Mouse (Mus musculus): ENCODE results near the gene Cnot2. TPM values are rescaled to one million over a fixed set of nuclear protein-coding genes. Genes with fewer than 3 reads are reported as not detected.

Gene Cnot2
- polyA plus RNA-seq (2021; fragmentation: Nextera tagmentation), result 60.5 and 63.1 TPM in 2 replicates
- long read RNA-seq, experiment 1, transcript Cnot2-210 (15 exons, 2,693 nt), result minor isoform, 5 of 142 reads
- long read RNA-seq, experiment 1, transcript Cnot2-213 (16 exons, 2,120 nt), result minor isoform, 6 of 142 reads
- long read RNA-seq, experiment 1, transcript Cnot2-203 (16 exons, 2,800 nt), result major isoform, 24 of 142 reads
- long read RNA-seq, experiment 1, partial matches to known transcripts, result 27 of 142 reads
- long read RNA-seq, experiment 1, other reads (novel, unspliced or antisense), result 78 of 142 reads
- long read RNA-seq, experiment 2, transcript Cnot2-212 (17 exons, 2,955 nt), result minor isoform, 14 of 534 reads
- long read RNA-seq, experiment 2, transcript Cnot2-203 (16 exons, 2,800 nt), result major isoform, 112 of 534 reads
- long read RNA-seq, experiment 2, transcript Cnot2-213 (16 exons, 2,120 nt), result minor isoform, 31 of 534 reads
- long read RNA-seq, experiment 2, transcript Cnot2-210 (15 exons, 2,693 nt), result minor isoform, 32 of 534 reads
- long read RNA-seq, experiment 2, partial matches to known transcripts, result 23 of 534 reads
- long read RNA-seq, experiment 2, other reads (novel, unspliced or antisense), result 316 of 534 reads

GRCm38 (mm10) chr10:116581369-116581718 lies at the start of gene Cnot2:
Cnot2 (minus strand) TSS chr10:116581511.

GRCm38 (mm10) chr10:116473759-116474549 lies 107.4 kb downstream of the Cnot2 start, which contains the start of gene Kcnmb4:
Kcnmb4 (minus strand) TSS chr10:116473878.

Small RNA genes lying within 50 kb of the gene (microRNA-seq; reads per million reads assigned to microRNA genes)
- not detected for gene Gm25190

Other genes with a start within 250 kb of the Cnot2 start
- 12.4 and 13.7 TPM in 2 replicates for gene Kcnmb4, start 107.6 kb downstream of the Cnot2 start, polyA plus RNA-seq (2021; fragmentation: Nextera tagmentation)

Data from layer of hippocampus, adult 6 months (tissue).